Mouse (Mus musculus): ENCODE measurements at regions not wholly inside any gene's neighbourhood (a gene's known extent, or its start where the extent isn't known, plus 50 kb on each side); places are given as distances from the start of the nearest gene placed in this dataset.
A peak's percentile ranks its signal among the peaks of the same experiment; 100 is the strongest.

- Histone ChIP-seq H3K27me3 (ENCODE audit: control insufficient read depth, insufficient read depth, low read length) (no peaks in the 10 kb centered on the region), H3K27ac (ENCODE audit: insufficient read depth, low read depth, low read length) (no peak overlapping the region), H3K4me3 (ENCODE audit: low read depth, low read length) (no peak overlapping the region), H3K4me1 (ENCODE audit: control insufficient read depth, insufficient read depth, insufficient read length, low read length) (no peaks in the 10 kb centered on the region), H3K36me3 (ENCODE audit: control insufficient read depth, insufficient read depth, low read length) (no peaks in the 10 kb centered on the region)
- 69% methylated on average over 4 of the region's 4 CpGs for WGBS
- TF ChIP-seq POLR2A (IDR thresholded peaks at IDR 0.05; ENCODE audit: low read depth, low read length) (no peak), CTCF (IDR thresholded peaks at IDR 0.05; ENCODE audit: extremely low read depth, insufficient read length, insufficient replicate concordance, low read depth, low read length) (no peak)
Observed at GRCm38 (mm10) chr2:117958737-117959136, 152.9 kb upstream of the Thbs1 start.

DNA sequence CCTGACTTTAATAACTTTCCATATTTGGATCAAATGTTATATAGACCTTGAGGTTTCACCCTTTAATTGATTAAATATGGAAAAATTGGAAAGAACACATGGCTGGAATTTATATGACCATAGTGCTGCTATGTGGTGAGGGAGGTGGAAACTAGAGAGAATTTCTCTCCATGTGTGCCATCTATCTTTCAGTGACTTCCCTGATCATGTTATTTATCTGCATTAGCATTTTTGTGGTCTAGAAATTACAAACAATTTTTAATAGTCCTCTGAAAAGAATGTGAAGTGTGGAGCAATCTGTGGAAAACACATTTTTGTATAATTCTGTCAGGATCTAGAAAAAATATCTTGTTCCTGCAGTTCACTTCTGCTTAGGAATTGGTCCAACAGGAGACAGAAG lies 152.2 kb upstream of the Thbs1 start:
- Histone ChIP-seq H3K27me3 (ENCODE audit: control insufficient read depth, insufficient read depth, low read length) (no peaks in the 10 kb centered on the region), H3K36me3 (ENCODE audit: control insufficient read depth, insufficient read depth, low read length) (no peaks in the 10 kb centered on the region), H3K4me3 (ENCODE audit: low read depth, low read length) (no peak overlapping the region), H3K4me1 (ENCODE audit: control insufficient read depth, insufficient read depth, insufficient read length, low read length) (no peaks in the 10 kb centered on the region), H3K27ac (ENCODE audit: insufficient read depth, low read depth, low read length) (no peak overlapping the region)
- TF ChIP-seq POLR2A (IDR thresholded peaks at IDR 0.05; ENCODE audit: low read depth, low read length) (no peak), CTCF (IDR thresholded peaks at IDR 0.05; ENCODE audit: extremely low read depth, insufficient read length, insufficient replicate concordance, low read depth, low read length) (no peak)

DNA sequence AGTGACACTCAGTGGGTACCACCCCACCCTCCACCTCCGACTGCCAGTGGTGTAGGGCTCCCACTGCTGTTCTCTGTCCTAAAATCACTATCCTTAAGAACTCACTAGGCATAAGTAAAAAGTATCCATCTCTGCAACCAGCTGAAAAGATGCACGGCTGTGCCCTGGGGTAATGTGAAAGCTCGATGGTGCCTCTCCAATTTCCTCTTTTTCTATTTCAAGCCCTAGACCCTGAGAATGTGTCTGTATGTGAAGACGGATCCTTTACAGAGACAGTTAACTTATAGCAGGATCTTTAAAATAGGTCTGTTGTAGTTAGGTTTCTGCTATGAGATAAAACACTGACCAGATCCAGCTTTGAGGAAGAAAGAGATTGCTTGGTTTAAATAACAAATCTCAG lies 149.1 kb upstream of the Thbs1 start:
- no peaks in the 10 kb centered on the region for H3K4me1 ChIP-seq (ENCODE audit: control insufficient read depth, insufficient read depth, insufficient read length, low read length)
- TF ChIP-seq POLR2A (IDR thresholded peaks at IDR 0.05; ENCODE audit: low read depth, low read length), result no peak
- no peak for TF ChIP-seq CTCF (IDR thresholded peaks at IDR 0.05; ENCODE audit: extremely low read depth, insufficient read length, insufficient replicate concordance, low read depth, low read length)
- H3K27ac ChIP-seq (ENCODE audit: insufficient read depth, low read depth, low read length), result peak overlapping the region; percentile 39; the same call in 1 of the 2 replicates
- no peak overlapping the region for H3K4me3 ChIP-seq (ENCODE audit: low read depth, low read length)
- no peaks in the 10 kb centered on the region for H3K27me3 ChIP-seq (ENCODE audit: control insufficient read depth, insufficient read depth, low read length)
- H3K36me3 ChIP-seq (ENCODE audit: control insufficient read depth, insufficient read depth, low read length), result no peaks in the 10 kb centered on the region
- 69% methylated on average over 4 of the region's 4 CpGs for WGBS

DNA sequence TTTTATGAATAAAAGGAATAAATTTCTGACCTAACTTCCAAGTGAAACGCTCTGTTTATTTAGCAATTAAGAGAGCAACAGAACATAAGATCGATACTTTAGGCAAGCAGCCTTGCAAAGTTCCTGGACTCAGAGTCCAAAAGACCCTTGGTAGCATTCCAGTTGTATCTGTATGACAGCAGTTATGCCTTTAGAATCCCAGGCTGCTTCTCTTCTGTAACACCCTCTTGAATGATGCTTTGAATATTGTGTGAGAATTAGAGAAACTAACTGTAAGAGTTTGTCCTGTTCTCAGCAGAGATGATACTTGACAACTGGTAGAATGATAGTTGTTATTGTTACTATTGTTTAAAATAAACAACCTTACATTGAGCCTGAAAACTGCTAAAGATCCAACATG lies 148.2 kb upstream of the Thbs1 start:
- Histone ChIP-seq H3K4me3 (ENCODE audit: low read depth, low read length) (no peak overlapping the region), H3K36me3 (ENCODE audit: control insufficient read depth, insufficient read depth, low read length) (no peaks in the 10 kb centered on the region), H3K4me1 (ENCODE audit: control insufficient read depth, insufficient read depth, insufficient read length, low read length) (no peaks in the 10 kb centered on the region), H3K27me3 (ENCODE audit: control insufficient read depth, insufficient read depth, low read length) (no peaks in the 10 kb centered on the region), H3K27ac (ENCODE audit: insufficient read depth, low read depth, low read length) (no peak overlapping the region)
- WGBS, result 55% methylated on average over 2 of the region's 2 CpGs
- TF ChIP-seq CTCF (IDR thresholded peaks at IDR 0.05; ENCODE audit: extremely low read depth, insufficient read length, insufficient replicate concordance, low read depth, low read length) (no peak), POLR2A (IDR thresholded peaks at IDR 0.05; ENCODE audit: low read depth, low read length) (no peak)

DNA sequence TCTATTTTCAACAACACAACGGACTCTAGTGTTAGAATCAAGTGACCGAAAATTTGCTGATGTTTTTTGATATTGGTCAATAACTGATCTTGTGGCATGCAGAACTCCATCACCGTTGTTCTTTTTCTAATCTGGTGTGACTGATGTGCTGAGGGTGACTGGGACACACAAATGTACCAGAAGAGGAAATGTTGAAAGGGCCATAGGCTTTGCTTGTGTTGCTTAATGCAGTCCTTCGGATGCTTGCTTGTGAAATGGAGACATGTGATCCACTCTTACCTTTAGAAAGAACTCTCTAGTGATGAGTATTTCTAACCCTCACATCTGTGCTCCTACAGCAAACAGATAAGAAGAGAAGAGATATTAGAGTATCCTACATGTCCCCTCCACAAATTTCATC lies 145.9 kb upstream of the Thbs1 start:
- TF ChIP-seq POLR2A (IDR thresholded peaks at IDR 0.05; ENCODE audit: low read depth, low read length) (no peak), CTCF (IDR thresholded peaks at IDR 0.05; ENCODE audit: extremely low read depth, insufficient read length, insufficient replicate concordance, low read depth, low read length) (no peak)

GRCm38 (mm10) chr2:117968731-117969130 lies 142.9 kb upstream of the Thbs1 start:
- H3K27ac ChIP-seq (ENCODE audit: insufficient read depth, low read depth, low read length), result no peak overlapping the region
- no peaks in the 10 kb centered on the region for H3K27me3 ChIP-seq (ENCODE audit: control insufficient read depth, insufficient read depth, low read length)
- no peaks in the 10 kb centered on the region for H3K36me3 ChIP-seq (ENCODE audit: control insufficient read depth, insufficient read depth, low read length)
- H3K4me1 ChIP-seq (ENCODE audit: control insufficient read depth, insufficient read depth, insufficient read length, low read length), result no peaks in the 10 kb centered on the region
- 88% methylated on average over 1 of the region's 1 CpGs for WGBS
- H3K4me3 ChIP-seq (ENCODE audit: low read depth, low read length), result no peak overlapping the region
- TF ChIP-seq POLR2A (IDR thresholded peaks at IDR 0.05; ENCODE audit: low read depth, low read length) (no peak), CTCF (IDR thresholded peaks at IDR 0.05; ENCODE audit: extremely low read depth, insufficient read length, insufficient replicate concordance, low read depth, low read length) (no peak)

More for the DNA sequence above, 145.9 kb upstream of the Thbs1 start:
- Histone ChIP-seq H3K4me3 (ENCODE audit: low read depth, low read length) (no peak overlapping the region), H3K27me3 (ENCODE audit: control insufficient read depth, insufficient read depth, low read length) (no peaks in the 10 kb centered on the region), H3K27ac (ENCODE audit: insufficient read depth, low read depth, low read length) (no peak overlapping the region), H3K4me1 (ENCODE audit: control insufficient read depth, insufficient read depth, insufficient read length, low read length) (no peaks in the 10 kb centered on the region), H3K36me3 (ENCODE audit: control insufficient read depth, insufficient read depth, low read length) (no peaks in the 10 kb centered on the region)
- WGBS, result 90% methylated on average over 4 of the region's 4 CpGs

GRCm38 (mm10) chr2:117970631-117971030 lies 141.0 kb upstream of the Thbs1 start:
- H3K4me1 ChIP-seq (ENCODE audit: control insufficient read depth, insufficient read depth, insufficient read length, low read length), result no peaks in the 10 kb centered on the region
- H3K27me3 ChIP-seq (ENCODE audit: control insufficient read depth, insufficient read depth, low read length), result no peaks in the 10 kb centered on the region
- 85% methylated on average over 5 of the region's 5 CpGs for WGBS
- no peaks in the 10 kb centered on the region for H3K36me3 ChIP-seq (ENCODE audit: control insufficient read depth, insufficient read depth, low read length)
- H3K27ac ChIP-seq (ENCODE audit: insufficient read depth, low read depth, low read length), result no peak overlapping the region
- TF ChIP-seq CTCF (IDR thresholded peaks at IDR 0.05; ENCODE audit: extremely low read depth, insufficient read length, insufficient replicate concordance, low read depth, low read length) (no peak), POLR2A (IDR thresholded peaks at IDR 0.05; ENCODE audit: low read depth, low read length) (no peak)
- H3K4me3 ChIP-seq (ENCODE audit: low read depth, low read length), result no peak overlapping the region

DNA sequence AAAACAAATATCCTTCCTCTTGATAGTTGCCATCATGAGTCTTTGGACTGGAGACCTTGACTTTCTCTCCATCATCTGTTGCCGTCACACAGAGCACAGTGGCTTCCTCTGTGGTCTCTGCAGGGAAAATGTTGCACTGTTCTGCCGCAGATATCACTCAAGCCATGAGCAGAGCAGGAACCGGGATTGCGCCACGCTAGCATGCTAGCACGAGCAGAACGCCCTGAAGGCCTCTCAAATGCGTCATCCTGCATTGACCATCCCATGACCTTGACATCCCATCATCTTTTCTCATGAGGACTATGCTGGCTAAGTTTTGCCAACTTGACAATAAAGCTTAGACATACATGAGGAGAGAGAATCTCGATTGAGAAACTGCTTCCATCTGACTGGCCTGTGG lies 134.6 kb upstream of the Thbs1 start:
- WGBS, result 87% methylated on average over 9 of the region's 9 CpGs
- H3K4me1 ChIP-seq (ENCODE audit: control insufficient read depth, insufficient read depth, insufficient read length, low read length), result no peaks in the 10 kb centered on the region

More for the DNA sequence above, 134.6 kb upstream of the Thbs1 start:
- Histone ChIP-seq H3K27me3 (ENCODE audit: control insufficient read depth, insufficient read depth, low read length) (no peaks in the 10 kb centered on the region), H3K27ac (ENCODE audit: insufficient read depth, low read depth, low read length) (no peak overlapping the region), H3K36me3 (ENCODE audit: control insufficient read depth, insufficient read depth, low read length) (no peaks in the 10 kb centered on the region), H3K4me3 (ENCODE audit: low read depth, low read length) (no peak overlapping the region)
- TF ChIP-seq POLR2A (IDR thresholded peaks at IDR 0.05; ENCODE audit: low read depth, low read length) (no peak), CTCF (IDR thresholded peaks at IDR 0.05; ENCODE audit: extremely low read depth, insufficient read length, insufficient replicate concordance, low read depth, low read length) (no peak)

All from small intestine, adult 2 months (tissue).